Mouse (Mus musculus) forebrain, embryonic 15.5 days (tissue): Measurements from ENCODE around the gene Adamtsl1. TPM values are rescaled to one million over a fixed set of nuclear protein-coding genes. Genes with fewer than 3 reads are reported as not detected.

ENCODE experiments used
- ATAC-seq: fragments of 200-750 bp; cut with Nextera tagmentation; replicated peaks from 2 replicates; pipeline ENCODE4 v1.8.0; 2017; ENCODE audit warnings: mild to moderate bottlenecking, moderate TSS enrichment, moderate library complexity
- H3K27ac ChIP-seq: fragments of 300-500 bp; sonication (generic); replicated peaks from 2 replicates; pipeline ENCODE4 v1.5.1; 2015; ENCODE audit warnings: mild to moderate bottlenecking, inconsistent platforms
- H3K27me3 ChIP-seq: fragments of 300-500 bp; sonication (generic); 2 replicates; pipeline ENCODE4 v1.6.1; 2015; ENCODE audit warnings: inconsistent platforms
- H3K36me3 ChIP-seq: fragments of 300-500 bp; sonication (generic); 2 replicates; pipeline ENCODE4 v1.6.1; 2015; ENCODE audit warnings: mild to moderate bottlenecking, inconsistent platforms
- H3K4me1 ChIP-seq: fragments of 300-500 bp; sonication (generic); 2 replicates; pipeline ENCODE4 v1.6.1; 2015; ENCODE audit warnings: inconsistent platforms
- H3K4me2 ChIP-seq: fragments of 300-500 bp; sonication (generic); replicated peaks from 2 replicates; pipeline ENCODE4 v1.6.1; 2015; ENCODE audit warnings: mild to moderate bottlenecking, inconsistent platforms
- H3K4me3 ChIP-seq: fragments of 300-500 bp; sonication (generic); 2 replicates; pipeline ENCODE4 v1.5.1; 2015; ENCODE audit warnings: mild to moderate bottlenecking, inconsistent platforms
- H3K9ac ChIP-seq: fragments of 300-500 bp; sonication (generic); replicated peaks from 2 replicates; pipeline ENCODE4 v1.6.1; 2015; ENCODE audit warnings: mild to moderate bottlenecking, inconsistent platforms
- H3K9me3 ChIP-seq: fragments of 300-500 bp; sonication (generic); 2 replicates; pipeline ENCODE4 v1.6.1; 2016; ENCODE audit warnings: inconsistent platforms
- WGBS: fragments of 180-500 bp; shearing (Covaris S2); methylation state at CpG from one replicate; pipeline ENCODE4 v1.1.7; 2015; ENCODE audit warnings: mixed read lengths; 5-methylcytosine and 5-hydroxymethylcytosine counted together
- polyA plus RNA-seq: library from polyadenylated mRNA; unstranded; fragments of >200 nt; fragmentation: Nextera tagmentation; extraction: Ambion mirVana; gene quantifications from 2 replicates; pipeline ENCODE4 v1.2.1, GENCODE M21; 2015

Adamtsl1 gene
- polyA plus RNA-seq, 1 experiment from 2014 or later: 6.3 TPM

- Histone ChIP-seq H3K9me3 (no peaks in the 10 kb centered on the region), H3K4me1 (peaks cover 10% of the 10 kb centered on the region), H3K9ac (no peak overlapping the region), H3K36me3 (no peaks in the 10 kb centered on the region), H3K4me2 (no peak overlapping the region), H3K27ac (no peak overlapping the region), H3K4me3 (no peak overlapping the region), H3K27me3 (no peaks in the 10 kb centered on the region)
- no peak for ATAC-seq
- 32% methylated on average over 3 of the region's 3 CpGs for WGBS
Measured at GRCm38 (mm10) chr4:86030208-86030607, 516.2 kb downstream of the Adamtsl1 start.

- WGBS: 11% methylated on average over 8 of the region's 8 CpGs
- peaks cover 10% of the 10 kb centered on the region for H3K4me1 ChIP-seq
- ATAC-seq: no peak
- no peaks in the 10 kb centered on the region for H3K27me3 ChIP-seq
- H3K36me3 ChIP-seq: no peaks in the 10 kb centered on the region
- H3K4me3 ChIP-seq: no peak overlapping the region
- H3K4me2 ChIP-seq: no peak overlapping the region
- H3K27ac ChIP-seq: no peak overlapping the region
- H3K9ac ChIP-seq: no peak overlapping the region
- H3K9me3 ChIP-seq: no peaks in the 10 kb centered on the region
Measured at GRCm38 (mm10) chr4:86031041-86031440, 517.1 kb downstream of the Adamtsl1 start.

- no peak overlapping the region for H3K9ac ChIP-seq
- no peaks in the 10 kb centered on the region for H3K9me3 ChIP-seq
- no peaks in the 10 kb centered on the region for H3K27me3 ChIP-seq
- no peak for ATAC-seq
- no peak overlapping the region for H3K4me3 ChIP-seq
- WGBS: 43% methylated on average over 8 of the region's 8 CpGs
- no peak overlapping the region for H3K27ac ChIP-seq
- no peak overlapping the region for H3K4me2 ChIP-seq
- H3K4me1 ChIP-seq: peaks cover 5% of the 10 kb centered on the region
- H3K36me3 ChIP-seq: no peaks in the 10 kb centered on the region
Measured at GRCm38 (mm10) chr4:86040921-86041320, 526.9 kb downstream of the Adamtsl1 start.

- Histone ChIP-seq H3K4me2 (no peak overlapping the region), H3K9ac (no peak overlapping the region), H3K27me3 (no peaks in the 10 kb centered on the region), H3K27ac (no peak overlapping the region), H3K36me3 (no peaks in the 10 kb centered on the region), H3K4me3 (no peak overlapping the region), H3K4me1 (peaks cover 7% of the 10 kb centered on the region), H3K9me3 (no peaks in the 10 kb centered on the region)
- peak; percentile 64; the same call in 1 of the 2 replicates for ATAC-seq
- 71% methylated on average over 6 of the region's 6 CpGs for WGBS
Measured at GRCm38 (mm10) chr4:86045448-86045847, 531.5 kb downstream of the Adamtsl1 start.

GRCm38 (mm10) chr4:86045876-86046275, 531.9 kb downstream of the Adamtsl1 start:
- Histone ChIP-seq H3K27ac (no peak overlapping the region), H3K36me3 (no peaks in the 10 kb centered on the region), H3K9ac (no peak overlapping the region), H3K4me1 (peaks cover 7% of the 10 kb centered on the region), H3K4me3 (no peak overlapping the region), H3K9me3 (no peaks in the 10 kb centered on the region), H3K27me3 (no peaks in the 10 kb centered on the region), H3K4me2 (no peak overlapping the region)
- peak; percentile 84 for ATAC-seq
- 35% methylated on average over 6 of the region's 6 CpGs for WGBS

GRCm38 (mm10) chr4:86046881-86047280, 532.9 kb downstream of the Adamtsl1 start:
- H3K27ac ChIP-seq: no peak overlapping the region
- H3K4me2 ChIP-seq: no peak overlapping the region
- H3K36me3 ChIP-seq: no peaks in the 10 kb centered on the region
- H3K9me3 ChIP-seq: no peaks in the 10 kb centered on the region
- H3K9ac ChIP-seq: no peak overlapping the region
- no peaks in the 10 kb centered on the region for H3K27me3 ChIP-seq
- 80% methylated on average over 1 of the region's 1 CpGs for WGBS
- H3K4me3 ChIP-seq: no peak overlapping the region
- peaks cover 7% of the 10 kb centered on the region for H3K4me1 ChIP-seq
- ATAC-seq: no peak

- WGBS: under 1% methylated on average over 20 of the region's 20 CpGs
- Histone ChIP-seq H3K36me3 (no peaks in the 10 kb centered on the region), H3K27me3 (no peaks in the 10 kb centered on the region), H3K9me3 (no peaks in the 10 kb centered on the region), H3K4me2 (peak overlapping the region; percentile 55), H3K9ac (peak overlapping the region; percentile 38), H3K27ac (peak overlapping the region; percentile 47), H3K4me3 (peak overlapping the region; percentile 47), H3K4me1 (peaks cover 10% of the 10 kb centered on the region)
- peak; percentile 99 for ATAC-seq
Measured at GRCm38 (mm10) chr4:86053487-86054237, 539.7 kb downstream of the Adamtsl1 start.

- Histone ChIP-seq H3K9me3 (no peaks in the 10 kb centered on the region), H3K9ac (no peak overlapping the region), H3K27ac (no peak overlapping the region), H3K36me3 (no peaks in the 10 kb centered on the region), H3K27me3 (no peaks in the 10 kb centered on the region), H3K4me3 (no peak overlapping the region), H3K4me1 (no peaks in the 10 kb centered on the region), H3K4me2 (no peak overlapping the region)
- 88% methylated on average over 4 of the region's 4 CpGs for WGBS
- ATAC-seq: no peak
Measured at GRCm38 (mm10) chr4:86060614-86061013, 546.6 kb downstream of the Adamtsl1 start.

- no peak overlapping the region for H3K4me3 ChIP-seq
- WGBS: 88% methylated on average over 5 of the region's 5 CpGs
- no peak for ATAC-seq
- no peak overlapping the region for H3K9ac ChIP-seq
- H3K4me1 ChIP-seq: no peaks in the 10 kb centered on the region
- no peaks in the 10 kb centered on the region for H3K9me3 ChIP-seq
- H3K4me2 ChIP-seq: no peak overlapping the region
- no peaks in the 10 kb centered on the region for H3K36me3 ChIP-seq
- no peak overlapping the region for H3K27ac ChIP-seq
- H3K27me3 ChIP-seq: no peaks in the 10 kb centered on the region
Measured at GRCm38 (mm10) chr4:86068376-86068775, 554.4 kb downstream of the Adamtsl1 start.

GRCm38 (mm10) chr4:86068875-86069718, 555.1 kb downstream of the Adamtsl1 start:
- H3K27me3 ChIP-seq: no peaks in the 10 kb centered on the region
- H3K36me3 ChIP-seq: no peaks in the 10 kb centered on the region
- no peak overlapping the region for H3K4me3 ChIP-seq
- no peaks in the 10 kb centered on the region for H3K9me3 ChIP-seq
- H3K4me1 ChIP-seq: no peaks in the 10 kb centered on the region
- no peak overlapping the region for H3K27ac ChIP-seq
- WGBS: 57% methylated on average over 13 of the region's 13 CpGs
- ATAC-seq: peak; percentile 53
- no peak overlapping the region for H3K9ac ChIP-seq
- H3K4me2 ChIP-seq: no peak overlapping the region

- ATAC-seq: no peak
- no peak overlapping the region for H3K4me2 ChIP-seq
- H3K36me3 ChIP-seq: no peaks in the 10 kb centered on the region
- 38% methylated on average over 1 of the region's 1 CpGs for WGBS
- H3K4me3 ChIP-seq: no peak overlapping the region
- no peaks in the 10 kb centered on the region for H3K4me1 ChIP-seq
- H3K27ac ChIP-seq: no peak overlapping the region
- no peak overlapping the region for H3K9ac ChIP-seq
- no peaks in the 10 kb centered on the region for H3K27me3 ChIP-seq
- H3K9me3 ChIP-seq: no peaks in the 10 kb centered on the region
Measured at GRCm38 (mm10) chr4:86074871-86075270, 560.9 kb downstream of the Adamtsl1 start.

- Histone ChIP-seq H3K4me3 (no peak overlapping the region), H3K9me3 (no peaks in the 10 kb centered on the region), H3K4me2 (no peak overlapping the region), H3K27me3 (no peaks in the 10 kb centered on the region), H3K4me1 (no peaks in the 10 kb centered on the region), H3K27ac (no peak overlapping the region), H3K9ac (no peak overlapping the region), H3K36me3 (no peaks in the 10 kb centered on the region)
- WGBS: 91% methylated on average over 2 of the region's 2 CpGs
- ATAC-seq: no peak
Measured at GRCm38 (mm10) chr4:86077355-86077754, 563.4 kb downstream of the Adamtsl1 start.
